Mouse (Mus musculus) midbrain, embryonic 14.5 days (tissue): ENCODE results near the gene Olfr713. TPM values are rescaled to one million over a fixed set of nuclear protein-coding genes. Genes with fewer than 3 reads are reported as not detected.

Experiments used
- ATAC-seq: fragments of 200-750 bp; cut with Nextera tagmentation; 2 replicates; pipeline ENCODE4 v1.8.0; 2017; ENCODE audit warnings: moderate number of reproducible peaks, moderate library complexity; ENCODE audit not compliant: low FRiP score, low TSS enrichment
- DNase-seq: peaks from one replicate; pipeline ENCODE4 v3.0.0-alpha.2; 2015
- H3K27ac ChIP-seq: fragments of 300-500 bp; sonication (generic); replicated peaks from 2 replicates; pipeline ENCODE4 v1.5.1; 2014; ENCODE audit warnings: mild to moderate bottlenecking, low read depth, low read length, moderate library complexity
- H3K27me3 ChIP-seq: fragments of 300-500 bp; sonication (generic); 2 replicates; pipeline ENCODE4 v1.6.1; 2014; ENCODE audit warnings: low read length, control low read depth, mixed read lengths; ENCODE audit not compliant: control insufficient read depth, insufficient read depth
- H3K36me3 ChIP-seq: fragments of 300-500 bp; sonication (generic); 2 replicates; pipeline ENCODE4 v1.6.1; 2014; ENCODE audit warnings: low read length, control low read depth; ENCODE audit not compliant: control insufficient read depth, insufficient read depth
- H3K4me1 ChIP-seq: fragments of 300-500 bp; sonication (generic); 2 replicates; pipeline ENCODE4 v1.6.1; 2014; ENCODE audit warnings: mild to moderate bottlenecking, antibody characterized with exemption, low read length, control low read depth; ENCODE audit not compliant: control insufficient read depth, insufficient read depth
- H3K4me2 ChIP-seq: fragments of 300-500 bp; sonication (generic); 2 replicates; pipeline ENCODE4 v1.6.1; 2014; ENCODE audit warnings: mild to moderate bottlenecking, low read length, moderate library complexity
- H3K4me3 ChIP-seq: fragments of 300-500 bp; sonication (generic); replicated peaks from 2 replicates; pipeline ENCODE4 v1.5.1; 2014; ENCODE audit warnings: low read depth, low read length
- H3K9ac ChIP-seq: fragments of 300-500 bp; sonication (generic); replicated peaks from 2 replicates; pipeline ENCODE4 v1.6.1; 2014; ENCODE audit warnings: mild to moderate bottlenecking, low read length, moderate library complexity
- H3K9me3 ChIP-seq: fragments of 300-500 bp; sonication (generic); 2 replicates; pipeline ENCODE4 v1.6.1; 2016; ENCODE audit warnings: low read length, control low read depth, mixed read lengths; ENCODE audit not compliant: control insufficient read depth
- WGBS: fragments of 180-500 bp; shearing (Covaris S2); extraction: QIAGEN DNeasy Blood & Tissue Kit; methylation state at CpG from one replicate; pipeline ENCODE4 v1.1.7; 2014; 5-methylcytosine and 5-hydroxymethylcytosine counted together
- polyA plus RNA-seq: library from polyadenylated mRNA; unstranded; fragments of >200 nt; fragmentation: Nextera tagmentation; extraction: Ambion mirVana; gene quantifications from 2 replicates; pipeline ENCODE4 v1.2.1, GENCODE M21; 2014

Gene Olfr713
- polyA plus RNA-seq, 1 experiment from 2014 or later: not detected

DNA sequence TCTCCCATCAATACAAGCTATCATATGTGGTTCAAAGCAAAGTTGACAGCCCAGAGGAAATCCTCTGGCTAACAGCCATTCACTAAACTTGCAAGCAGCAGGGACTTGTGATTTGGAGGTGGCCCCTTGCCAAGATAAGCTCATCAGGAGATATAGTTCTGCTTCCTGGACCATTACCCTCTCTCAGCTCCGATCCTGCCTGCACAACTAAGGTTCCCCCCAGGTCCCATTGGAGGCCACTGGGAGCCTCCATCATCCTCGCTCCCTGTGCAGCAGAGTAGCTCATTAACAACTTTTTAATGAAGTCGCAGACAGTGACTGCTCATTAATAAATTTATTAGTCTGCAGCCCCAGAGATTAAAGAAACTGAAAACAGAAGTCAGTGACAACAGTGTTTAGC is 16.6 kb downstream of the Olfr713 start:
- H3K4me1 ChIP-seq: no peaks in the 10 kb centered on the region
- H3K27ac ChIP-seq: no peak overlapping the region
- H3K9me3 ChIP-seq: no peaks in the 10 kb centered on the region
- H3K27me3 ChIP-seq: no peaks in the 10 kb centered on the region
- no peak overlapping the region for H3K4me2 ChIP-seq
- no peak overlapping the region for H3K9ac ChIP-seq
- ATAC-seq: no peak
- 33% methylated on average over 3 of the region's 3 CpGs for WGBS
- H3K4me3 ChIP-seq: no peak overlapping the region
- no peaks in the 10 kb centered on the region for H3K36me3 ChIP-seq
- peak; percentile 0 for DNase-seq

DNA sequence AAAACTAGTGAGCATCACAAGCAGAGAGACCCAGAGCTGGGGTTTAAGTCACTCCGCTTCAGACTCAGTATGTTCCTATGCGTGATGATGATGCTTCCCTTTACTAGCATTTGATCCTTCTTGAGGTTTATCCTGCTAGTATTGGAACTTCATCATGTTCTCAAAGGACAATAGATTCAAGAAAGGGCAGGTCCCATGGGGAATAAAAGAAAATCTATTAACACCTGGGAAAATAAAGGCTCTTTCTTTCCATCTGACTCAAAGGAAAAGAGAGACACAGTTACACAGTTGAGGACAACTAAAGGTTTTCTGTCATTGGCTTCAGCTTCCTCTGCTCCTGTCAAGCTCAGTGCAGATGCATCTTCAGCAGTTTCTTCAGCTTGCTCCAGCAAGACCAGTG is 39.7 kb downstream of the Olfr713 start, which contains the start of gene Olfr714:
Gene Olfr714, plus strand, starts transcription at position 301 of the 400 bp plus-strand sequence.
- Histone ChIP-seq H3K4me1 (no peaks in the 10 kb centered on the region), H3K9me3 (no peaks in the 10 kb centered on the region), H3K27ac (no peak within 1 kb of the TSS), H3K27me3 (no peaks in the 10 kb centered on the region), H3K4me3 (no peak within 1 kb of the TSS), H3K36me3 (no peaks in the 10 kb centered on the region), H3K9ac (no peak within 1 kb of the TSS), H3K4me2 (no peak within 1 kb of the TSS)
- ATAC-seq (no peak), DNase-seq (no peak)
- WGBS: 90% methylated on average over 2 of the region's 2 CpGs

Other genes starting within 250 kb of the Olfr713 start
- gene Olfr699, start 238.0 kb upstream of the Olfr713 start, polyA plus RNA-seq: not detected in 2 replicates
- gene Olfr700, start 222.3 kb upstream of the Olfr713 start, polyA plus RNA-seq: not detected in 2 replicates
- gene Olfr701, start 217.0 kb upstream of the Olfr713 start, polyA plus RNA-seq: not detected in 2 replicates
- not detected in 2 replicates for gene Olfr702, start 197.3 kb upstream of the Olfr713 start, polyA plus RNA-seq
- not detected in 2 replicates for gene Olfr703, start 187.8 kb upstream of the Olfr713 start, polyA plus RNA-seq
- gene Olfr704, start 168.0 kb upstream of the Olfr713 start, polyA plus RNA-seq: not detected in 2 replicates
- gene Olfr705, start 154.3 kb upstream of the Olfr713 start, polyA plus RNA-seq: not detected in 2 replicates
- gene Olfr706, start 143.0 kb upstream of the Olfr713 start, polyA plus RNA-seq: not detected in 2 replicates
- not detected in 2 replicates for gene Olfr707, start 129.9 kb upstream of the Olfr713 start, polyA plus RNA-seq
- not detected in 2 replicates for gene Olfr1532-ps1, start 123.2 kb upstream of the Olfr713 start, polyA plus RNA-seq
- not detected in 2 replicates for gene Olfr709-ps1, start 99.0 kb upstream of the Olfr713 start, polyA plus RNA-seq
- not detected in 2 replicates for gene Olfr710, start 82.9 kb upstream of the Olfr713 start, polyA plus RNA-seq
- gene Olfr6, start 67.2 kb upstream of the Olfr713 start, polyA plus RNA-seq: not detected in 2 replicates
- gene Olfr711, start 55.7 kb upstream of the Olfr713 start, polyA plus RNA-seq: not detected in 2 replicates
- not detected in 2 replicates for gene Olfr2, start 25.1 kb upstream of the Olfr713 start, polyA plus RNA-seq
- not detected in 2 replicates for gene Olfr714, start 39.8 kb downstream of the Olfr713 start, polyA plus RNA-seq
- gene Olfr17, start 62.0 kb downstream of the Olfr713 start, polyA plus RNA-seq: not detected in 2 replicates
- not detected in 2 replicates for gene Olfr715b, start 79.2 kb downstream of the Olfr713 start, polyA plus RNA-seq
- not detected in 2 replicates for gene Olfr715, start 99.9 kb downstream of the Olfr713 start, polyA plus RNA-seq
- gene Olfr716, start 107.2 kb downstream of the Olfr713 start, polyA plus RNA-seq: not detected in 2 replicates
- not detected in 2 replicates for gene Nlrp14, start 135.8 kb downstream of the Olfr713 start, polyA plus RNA-seq
- gene Rbmxl2, start 178.3 kb downstream of the Olfr713 start, polyA plus RNA-seq: not detected in 2 replicates